Mouse (Mus musculus) yolk sac, embryonic 10.5 days (tissue): ENCODE data around the gene Agbl1.

Source experiments
- DNase-seq: peaks from one replicate; pipeline ENCODE4 v3.0.0-alpha.2; 2017; ENCODE audit warnings: low spot score

The Agbl1 gene

DNA sequence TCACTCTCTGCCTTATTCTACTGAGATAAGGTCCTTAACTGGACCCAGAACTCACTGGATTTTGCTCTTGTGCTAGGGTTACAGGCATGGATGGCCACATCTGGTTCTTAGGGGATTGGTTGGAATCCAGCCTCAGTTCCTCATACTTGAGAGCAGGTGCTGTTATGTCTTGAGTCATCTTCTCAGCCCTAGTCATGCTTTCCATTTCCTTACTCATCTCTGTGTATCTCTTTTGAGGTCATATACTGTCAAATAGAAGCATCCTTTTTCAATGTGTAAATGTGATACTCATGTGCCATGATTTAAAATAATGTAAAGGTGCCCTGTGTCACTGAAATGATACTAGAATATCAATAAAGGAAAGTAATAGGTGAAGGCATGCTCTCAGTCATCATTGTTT lies 705.5 kb downstream of the Agbl1 start:
- no peak for DNase-seq

DNA sequence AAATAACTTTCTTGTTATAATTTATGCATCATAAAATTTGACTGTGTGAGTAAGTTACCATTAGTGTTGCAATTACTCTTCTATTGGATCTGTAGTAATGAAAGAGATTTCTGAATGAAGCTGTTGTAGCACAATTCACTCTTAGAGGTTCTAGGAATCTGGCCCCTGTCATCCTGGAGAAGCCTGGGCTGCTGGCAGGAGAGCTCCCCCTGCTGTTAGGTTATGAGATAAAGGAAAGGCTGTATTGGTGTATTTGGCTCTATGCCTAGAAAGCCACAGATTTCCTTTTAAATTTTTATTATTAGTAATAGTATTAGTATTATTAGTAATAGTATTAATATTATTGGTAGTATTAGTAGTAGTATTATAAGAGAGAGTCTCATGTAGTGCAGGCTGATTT lies 711.8 kb downstream of the Agbl1 start:
- DNase-seq, result no peak

DNA sequence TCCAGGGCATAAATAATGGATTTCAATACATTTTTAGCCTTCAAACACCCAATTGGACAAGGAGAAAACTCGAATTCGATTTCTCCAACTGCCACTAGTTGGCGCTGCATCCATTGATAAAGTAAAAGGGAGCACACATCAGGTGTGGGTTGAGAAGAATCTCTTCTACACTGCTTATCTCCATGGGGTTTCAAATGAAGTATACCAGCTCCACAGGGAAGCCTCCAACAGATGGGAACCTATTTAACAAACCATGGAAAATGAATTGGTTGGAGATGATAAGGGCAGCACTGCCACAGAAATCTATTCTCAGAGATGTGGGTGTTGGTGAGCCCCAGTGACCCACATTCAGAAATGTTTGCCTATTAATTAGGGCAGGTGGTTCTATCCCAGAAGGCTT lies 741.6 kb downstream of the Agbl1 start:
- DNase-seq, result no peak

DNA sequence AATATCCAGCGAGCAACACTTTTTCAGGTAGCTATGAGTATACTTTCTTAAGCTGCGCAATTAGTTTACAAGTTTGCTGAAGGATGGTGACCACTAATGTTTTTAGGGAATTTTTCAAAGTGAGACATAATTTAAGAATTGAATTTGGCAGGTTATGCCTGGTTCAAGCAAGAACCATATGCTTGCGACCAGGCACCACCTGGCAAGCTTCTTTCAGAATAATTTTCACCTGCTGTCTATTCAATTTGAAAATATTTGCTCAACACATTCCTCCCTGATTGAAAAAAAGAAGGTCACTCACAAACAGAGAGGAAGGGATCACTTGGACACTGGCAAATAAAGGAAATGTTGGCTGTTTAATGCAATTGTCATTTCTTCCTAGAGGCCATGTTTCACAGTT lies 779.9 kb downstream of the Agbl1 start:
- no peak for DNase-seq

DNA sequence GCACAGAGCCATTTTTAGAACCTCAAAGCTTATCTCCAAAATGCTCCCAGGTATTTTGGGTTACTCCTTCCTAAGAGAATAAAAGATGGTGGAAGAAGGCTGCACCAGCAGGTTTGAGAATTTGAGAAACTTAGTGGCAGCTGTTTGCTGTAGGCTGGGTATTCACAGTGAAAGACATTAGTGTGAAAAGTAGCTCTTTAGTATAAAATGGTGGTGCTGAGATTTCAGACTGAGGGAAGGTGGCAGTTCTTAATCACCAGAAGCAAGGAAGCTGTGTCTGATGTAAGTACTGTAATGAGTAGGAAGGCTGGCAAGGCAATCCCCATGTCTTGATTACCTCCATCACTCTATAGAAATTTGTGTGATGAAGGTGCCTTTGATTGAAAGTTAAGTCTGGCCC lies 799.3 kb downstream of the Agbl1 start:
- DNase-seq, result no peak

DNA sequence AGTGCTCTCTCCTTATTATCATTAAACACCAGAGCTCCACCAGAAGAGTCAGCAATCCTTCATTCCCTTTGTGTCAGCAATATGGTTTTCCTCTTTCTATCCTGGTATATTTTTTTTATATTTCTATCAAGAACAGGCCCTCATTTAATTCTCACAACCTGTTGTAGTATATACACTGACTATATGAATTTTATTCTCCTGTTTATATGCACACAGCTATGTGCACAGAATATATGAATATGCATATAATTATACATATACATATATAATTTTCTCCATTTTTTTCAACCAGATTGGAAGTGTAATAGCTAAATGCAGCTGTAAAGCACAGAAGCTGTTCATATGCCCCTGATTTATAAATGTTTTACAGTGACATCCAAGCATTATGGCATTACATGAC lies 846.3 kb downstream of the Agbl1 start:
- no peak for DNase-seq

DNA sequence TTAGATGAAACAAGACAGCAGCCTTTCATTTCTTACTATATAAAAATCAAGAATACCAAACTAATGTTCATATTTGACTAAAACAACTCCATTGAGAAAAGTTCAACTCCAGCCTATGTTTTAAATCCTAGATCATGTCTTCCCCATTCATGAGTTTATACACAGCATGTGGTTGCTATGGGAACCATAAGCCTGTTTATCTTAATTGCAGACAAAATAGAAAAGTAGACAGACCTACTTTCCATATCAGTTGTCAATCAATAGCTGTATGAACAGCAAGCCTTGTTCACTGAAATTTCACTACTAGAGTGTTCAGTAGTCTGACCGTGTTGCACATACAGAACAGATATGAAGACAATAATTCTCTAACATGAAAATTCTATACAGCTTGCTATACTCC lies 857.6 kb downstream of the Agbl1 start:
- no peak for DNase-seq

DNA sequence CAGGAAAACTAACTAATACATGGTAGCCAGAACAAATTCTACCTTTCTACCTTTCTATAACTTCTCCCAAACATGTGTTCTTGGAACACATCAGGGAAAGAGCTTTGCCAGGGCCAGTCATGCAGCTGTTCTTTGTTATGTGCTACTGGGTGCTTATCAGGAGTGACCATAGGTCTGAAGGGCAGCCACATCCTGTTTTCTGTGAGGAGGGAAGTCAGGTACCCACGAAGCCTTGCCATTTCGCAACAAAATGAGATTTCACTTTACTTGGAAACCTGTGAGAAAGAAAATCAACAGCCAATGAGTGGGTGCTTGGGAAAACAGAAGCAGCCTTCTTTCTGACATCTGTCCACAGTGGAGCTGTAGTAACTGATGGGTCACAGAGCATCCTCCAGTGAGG lies 865.5 kb downstream of the Agbl1 start:
- DNase-seq, result no peak

DNA sequence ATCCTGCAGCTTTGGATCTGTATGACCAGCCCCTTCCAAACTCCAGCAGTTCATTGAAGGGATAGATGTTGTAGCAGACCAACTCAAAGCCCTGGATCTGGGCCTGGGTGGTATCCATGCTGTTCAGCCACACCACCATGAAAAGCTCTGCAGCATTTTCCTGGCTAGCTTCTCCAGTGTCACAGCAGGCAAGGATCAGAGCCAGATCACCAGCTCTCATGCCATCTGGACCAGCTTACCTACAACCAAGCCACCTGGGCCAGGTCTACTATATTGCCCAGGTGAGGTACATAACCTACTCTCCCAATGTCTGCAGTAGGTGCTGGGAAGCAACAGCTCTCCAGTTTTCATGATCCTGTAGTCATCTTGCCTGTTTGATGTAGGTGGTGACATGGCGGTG lies 884.3 kb downstream of the Agbl1 start:
- DNase-seq, result no peak

DNA sequence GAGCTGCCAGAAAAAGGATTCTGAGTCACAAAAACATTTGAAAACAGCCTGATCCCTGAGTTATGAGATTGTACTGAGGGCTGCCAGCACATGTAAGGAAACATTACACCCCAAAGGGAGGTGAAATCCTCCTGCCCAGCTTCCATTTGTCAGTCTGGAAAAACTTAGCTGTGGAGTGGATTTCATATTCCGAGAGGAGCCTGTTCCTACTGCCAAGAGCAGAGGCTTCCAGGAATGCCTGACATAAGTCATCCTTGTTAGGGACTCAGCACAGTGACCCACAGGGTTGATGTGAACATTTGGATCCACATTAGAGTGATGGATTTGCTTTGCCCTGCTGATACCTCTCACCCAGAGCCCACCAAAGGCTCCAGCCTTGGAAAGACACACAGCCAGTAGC lies 899.4 kb downstream of the Agbl1 start:
- no peak for DNase-seq

DNA sequence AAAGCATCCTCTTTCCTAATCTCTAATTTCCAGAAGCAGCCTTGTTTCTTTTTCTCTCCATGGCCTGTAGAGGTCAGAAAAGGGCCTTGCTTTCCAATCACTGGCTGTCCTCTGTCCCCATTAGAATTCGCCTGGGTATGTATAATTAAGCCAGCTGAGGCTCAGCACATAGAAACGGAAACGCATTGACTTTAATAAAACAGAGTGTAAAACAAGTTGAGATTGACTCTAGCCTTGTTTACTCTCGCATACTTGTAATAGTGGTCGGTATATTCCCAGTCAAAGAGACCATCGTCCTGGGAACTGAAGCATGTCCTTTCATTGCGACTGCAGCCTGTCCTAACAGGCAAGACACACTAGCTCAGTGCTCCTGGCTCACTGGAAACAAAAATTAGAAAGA lies 902.3 kb downstream of the Agbl1 start:
- DNase-seq, result no peak

DNA sequence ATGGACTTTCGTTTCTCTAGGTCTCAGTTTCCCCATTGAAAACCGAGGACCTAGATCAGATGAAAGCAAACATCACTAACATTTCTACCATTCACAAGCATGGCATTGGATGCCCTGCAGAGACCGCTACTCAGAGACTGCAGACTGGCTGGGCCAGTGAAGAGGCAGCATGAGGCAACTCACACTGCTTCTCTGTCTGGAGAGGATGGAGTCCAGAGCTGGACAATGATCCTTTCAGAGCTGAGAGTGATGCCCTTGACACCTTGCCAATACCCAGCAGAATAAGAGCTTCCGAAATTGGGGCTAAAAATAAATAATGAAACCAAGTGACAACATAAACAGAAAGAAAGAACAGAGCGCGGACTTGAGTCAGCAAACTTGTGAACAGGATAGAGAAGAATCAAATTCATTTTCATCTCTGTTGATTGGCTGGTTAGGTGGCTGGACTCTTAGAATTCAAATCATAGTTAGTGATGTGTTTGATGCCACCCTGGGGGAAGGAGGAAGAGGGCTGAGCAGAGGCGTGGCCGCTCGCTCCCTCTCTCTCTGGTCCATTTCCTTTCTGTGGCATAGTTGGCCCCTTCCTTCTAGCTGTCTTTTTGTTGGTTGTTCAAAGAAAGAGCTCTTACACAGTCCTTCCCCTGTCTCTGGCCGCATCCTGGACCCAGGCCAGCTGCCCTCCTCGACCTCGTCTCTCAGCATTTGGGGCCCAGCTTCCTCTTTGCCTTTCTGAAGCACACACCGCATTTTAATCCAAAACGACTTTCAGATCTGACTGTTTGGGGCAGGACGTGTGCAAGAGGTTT lies 903.1 kb downstream of the Agbl1 start:
- no peak for DNase-seq

DNA sequence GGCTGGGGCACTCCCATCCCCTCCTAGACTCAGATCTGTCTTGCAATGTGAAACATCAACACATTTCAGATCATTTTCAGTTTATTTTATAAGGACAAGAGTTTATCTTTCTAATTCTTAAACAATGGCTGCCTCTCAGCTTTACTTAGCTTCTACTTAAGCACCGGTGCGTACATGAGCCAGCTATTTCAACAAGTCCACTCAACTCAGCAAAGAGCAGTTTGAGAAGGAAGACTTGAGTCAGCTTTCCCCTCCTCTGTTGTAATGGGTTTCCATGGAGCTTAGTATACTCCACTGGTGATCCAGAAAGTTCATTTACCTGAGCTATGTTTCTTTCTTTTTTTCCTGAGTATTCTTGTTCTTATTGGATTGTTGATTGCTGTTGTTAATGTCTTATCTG lies 905.2 kb downstream of the Agbl1 start:
- no peak for DNase-seq

DNA sequence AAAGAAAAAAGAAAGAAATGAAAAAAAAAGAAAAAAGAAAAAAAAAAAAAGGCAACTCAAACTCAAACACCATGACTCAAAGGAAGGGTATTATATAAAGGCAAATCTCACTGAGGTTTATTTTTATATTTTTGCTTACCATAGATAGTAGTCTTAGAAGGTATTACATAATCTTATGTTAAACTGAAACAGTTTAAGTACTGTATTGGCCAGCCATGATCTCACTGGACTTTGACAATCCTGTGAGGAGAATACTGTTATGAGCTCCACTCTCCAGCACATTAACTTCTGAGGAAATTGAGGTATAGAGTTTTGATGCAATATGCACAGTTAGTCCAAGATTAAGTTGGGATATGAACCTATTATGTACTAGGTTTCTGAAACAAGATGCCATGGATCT lies 909.0 kb downstream of the Agbl1 start:
- DNase-seq, result no peak

DNA sequence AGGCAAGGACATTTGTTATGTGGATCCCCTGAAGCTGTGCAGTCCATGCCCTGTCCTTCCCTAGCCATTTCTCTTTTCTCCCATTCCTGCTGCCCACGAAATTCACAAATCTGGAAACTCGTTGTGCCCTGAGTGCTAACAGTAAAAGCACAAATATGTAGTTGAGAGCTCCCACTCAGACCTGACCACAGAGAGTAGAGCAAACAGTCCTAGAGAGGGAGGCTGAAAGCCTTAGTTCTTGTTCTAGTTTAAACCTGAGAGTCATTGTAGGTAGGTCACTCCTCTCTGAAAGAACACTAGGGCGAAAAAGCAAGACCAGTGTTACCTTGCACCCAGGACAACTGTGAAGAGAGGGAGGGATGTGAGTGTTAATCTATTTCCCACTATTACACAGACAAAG lies 917.8 kb downstream of the Agbl1 start:
- no peak for DNase-seq

DNA sequence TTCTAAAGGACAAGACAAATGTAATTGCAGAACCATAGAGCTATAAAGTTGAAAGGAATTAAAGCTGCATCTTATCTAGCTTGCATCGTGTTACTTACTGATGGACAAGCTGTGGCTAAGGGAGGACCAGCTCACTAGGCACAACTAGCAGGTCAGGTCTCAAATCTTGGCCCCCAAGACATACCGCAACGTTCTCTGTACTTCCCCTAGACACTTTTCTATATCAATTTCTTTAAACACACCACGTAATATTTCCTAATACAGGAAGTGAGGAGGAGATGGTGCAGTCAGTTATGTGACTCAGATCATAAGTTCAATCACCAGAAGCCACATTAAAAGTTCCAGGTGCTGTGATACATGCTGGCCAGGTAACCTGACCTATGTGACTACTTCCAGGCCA lies 919.1 kb downstream of the Agbl1 start:
- DNase-seq, result no peak

DNA sequence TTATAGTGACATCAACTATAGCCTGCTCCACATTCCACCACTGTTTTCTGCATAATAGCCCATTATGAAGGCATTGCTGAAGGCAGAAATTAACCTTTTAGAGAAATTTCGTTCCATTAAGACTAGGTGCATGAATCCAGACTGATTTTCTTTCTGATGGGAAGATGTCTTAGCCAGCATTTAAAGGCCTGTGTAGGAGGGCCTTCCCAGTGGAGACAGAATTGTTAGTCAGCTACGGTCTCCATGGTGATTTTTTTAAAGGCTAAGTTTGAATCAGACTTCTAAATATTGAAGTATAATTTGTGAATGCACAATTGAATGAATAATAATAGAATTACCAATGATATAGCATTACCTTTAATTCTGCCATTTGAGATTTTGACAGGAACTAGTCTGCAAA lies 920.2 kb downstream of the Agbl1 start:
- no peak for DNase-seq

DNA sequence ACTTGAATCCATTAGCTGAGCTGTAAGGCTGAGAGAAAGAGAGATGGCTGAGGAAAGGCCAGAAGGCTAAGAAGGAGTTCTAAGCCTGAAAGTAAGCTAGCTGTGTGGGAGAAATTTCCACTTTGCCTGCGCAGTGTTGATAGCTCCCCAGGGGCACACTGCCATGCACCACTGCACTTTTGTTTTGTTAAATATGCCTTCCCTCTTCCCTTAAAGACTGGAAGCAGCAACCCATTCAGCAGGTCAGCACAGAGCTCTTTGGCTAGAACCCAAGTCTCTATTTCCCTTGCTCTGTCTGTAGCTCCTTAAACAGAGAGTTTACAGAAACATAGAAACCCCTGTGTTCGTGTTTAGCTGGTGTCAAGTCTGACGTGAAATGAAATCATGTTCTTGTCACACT lies 922.7 kb downstream of the Agbl1 start:
- no peak for DNase-seq

DNA sequence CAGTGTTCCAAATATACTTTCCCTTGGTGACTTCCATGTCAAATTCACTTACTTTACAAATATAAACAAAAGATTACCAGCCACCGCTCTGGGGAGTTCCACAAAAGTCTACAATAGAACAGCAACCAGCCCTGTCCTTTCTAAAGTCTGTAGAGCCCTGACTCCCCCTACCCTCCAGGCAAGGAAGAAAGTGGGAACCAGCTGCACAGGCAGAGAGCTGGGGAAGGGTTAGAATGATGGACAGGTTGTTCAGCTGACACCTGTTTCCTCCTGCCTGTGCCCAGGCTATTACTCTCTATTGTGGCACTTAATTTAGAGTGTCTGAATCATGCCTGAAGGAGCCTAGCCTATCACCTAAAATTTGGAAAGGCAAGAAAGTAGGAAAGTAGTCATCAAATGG lies 923.2 kb downstream of the Agbl1 start:
- DNase-seq, result no peak

DNA sequence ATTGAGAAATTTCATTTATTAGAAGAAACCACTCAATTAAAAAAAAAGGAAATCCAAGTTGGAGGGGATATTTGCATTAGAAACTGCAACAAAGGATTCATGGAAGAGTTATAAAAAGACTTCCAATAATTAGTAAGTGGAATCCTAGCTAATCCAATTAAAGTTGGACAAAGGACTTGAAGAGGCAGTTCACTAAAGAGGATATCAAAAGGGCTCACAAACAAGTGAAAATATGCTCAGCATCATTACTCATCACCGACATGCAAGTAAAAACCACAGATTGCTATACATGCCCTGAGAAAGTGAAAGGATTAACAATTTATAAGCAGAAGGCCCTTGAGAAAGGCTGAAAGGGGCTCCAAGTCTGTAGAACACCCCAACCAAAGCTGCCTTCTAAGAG lies 935.2 kb downstream of the Agbl1 start:
- no peak for DNase-seq
